Mouse (Mus musculus): ENCODE measurements around the gene Cltc. TPM values are rescaled to one million over a fixed set of nuclear protein-coding genes. Genes with fewer than 3 reads are reported as not detected.
"Not testable (repeated sequence)": the region's sequence is repeated elsewhere in the genome, so short reads cannot be mapped to it uniquely, and the experiment has no call there.

The Cltc gene
- polyA plus RNA-seq, 1 experiment from 2014 or later, result 148 TPM

- Histone ChIP-seq H3K27ac (ENCODE audit: low read length) (peak overlapping the region; percentile 20), H3K36me3 (ENCODE audit: control insufficient read depth, insufficient read depth, low read length) (no peaks in the 10 kb centered on the region)
- WGBS, result 61% methylated on average over 3 of the region's 3 CpGs
Observed at GRCm38 (mm10) chr11:86745634-86746404, 11.5 kb downstream of the Cltc start.

GRCm38 (mm10) chr11:86742605-86743004, 14.8 kb downstream of the Cltc start:
- H3K4me3 ChIP-seq (replicated peaks; ENCODE audit: low read length), result no peak overlapping the region
- H3K4me2 ChIP-seq (ENCODE audit: low read depth, low read length), result no peak overlapping the region
- peaks cover 18% of the 10 kb centered on the region for H3K4me1 ChIP-seq (ENCODE audit: control insufficient read depth, insufficient read depth, low read length)
- H3K9me3 ChIP-seq (replicated peaks; ENCODE audit: control insufficient read depth, low read length), result no peaks in the 10 kb centered on the region
- no peaks in the 10 kb centered on the region for H3K27me3 ChIP-seq (ENCODE audit: control insufficient read depth, insufficient read depth, low read length)
- no peaks in the 10 kb centered on the region for H3K36me3 ChIP-seq (ENCODE audit: control insufficient read depth, insufficient read depth, low read length)
- WGBS, result 33% methylated on average over 2 of the region's 2 CpGs
- ATAC-seq (ENCODE audit: insufficient read depth, low FRiP score), result peak; percentile 33; the same call in 1 of the 2 replicates
- H3K27ac ChIP-seq (ENCODE audit: low read length), result no peak overlapping the region
- H3K9ac ChIP-seq (ENCODE audit: low read length), result no peak overlapping the region

More at GRCm38 (mm10) chr11:86745634-86746404, 11.5 kb downstream of the Cltc start:
- H3K4me1 ChIP-seq (ENCODE audit: control insufficient read depth, insufficient read depth, low read length), result peaks cover 28% of the 10 kb centered on the region
- no peak overlapping the region for H3K9ac ChIP-seq (ENCODE audit: low read length)
- no peak overlapping the region for H3K4me3 ChIP-seq (replicated peaks; ENCODE audit: low read length)
- no peak for ATAC-seq (ENCODE audit: insufficient read depth, low FRiP score)
- no peaks in the 10 kb centered on the region for H3K9me3 ChIP-seq (replicated peaks; ENCODE audit: control insufficient read depth, low read length)
- H3K4me2 ChIP-seq (ENCODE audit: low read depth, low read length), result no peak overlapping the region
- H3K27me3 ChIP-seq (ENCODE audit: control insufficient read depth, insufficient read depth, low read length), result no peaks in the 10 kb centered on the region

GRCm38 (mm10) chr11:86741505-86741904, 15.9 kb downstream of the Cltc start:
- Histone ChIP-seq H3K9me3 (replicated peaks; ENCODE audit: control insufficient read depth, low read length) (no peaks in the 10 kb centered on the region), H3K36me3 (ENCODE audit: control insufficient read depth, insufficient read depth, low read length) (no peaks in the 10 kb centered on the region), H3K4me3 (replicated peaks; ENCODE audit: low read length) (no peak overlapping the region), H3K27me3 (ENCODE audit: control insufficient read depth, insufficient read depth, low read length) (no peaks in the 10 kb centered on the region), H3K9ac (ENCODE audit: low read length) (no peak overlapping the region), H3K4me2 (ENCODE audit: low read depth, low read length) (no peak overlapping the region), H3K4me1 (ENCODE audit: control insufficient read depth, insufficient read depth, low read length) (peaks cover 15% of the 10 kb centered on the region), H3K27ac (ENCODE audit: low read length) (no peak overlapping the region)
- ATAC-seq (ENCODE audit: insufficient read depth, low FRiP score), result no peak
- WGBS, result 94% methylated on average over 5 of the region's 5 CpGs

- Histone ChIP-seq H3K9ac (ENCODE audit: low read length) (no peak overlapping the region), H3K4me1 (ENCODE audit: control insufficient read depth, insufficient read depth, low read length) (peaks cover 3% of the 10 kb centered on the region; the same call in 1 of the 2 replicates), H3K9me3 (replicated peaks; ENCODE audit: control insufficient read depth, low read length) (no peaks in the 10 kb centered on the region), H3K4me2 (ENCODE audit: low read depth, low read length) (no peak overlapping the region), H3K27me3 (ENCODE audit: control insufficient read depth, insufficient read depth, low read length) (no peaks in the 10 kb centered on the region), H3K36me3 (ENCODE audit: control insufficient read depth, insufficient read depth, low read length) (0 out of 2 replicates have a peak, but pooled peaks cover 5% of the 10 kb centered on the region), H3K4me3 (replicated peaks; ENCODE audit: low read length) (no peak overlapping the region), H3K27ac (ENCODE audit: low read length) (no peak overlapping the region)
- no peak for ATAC-seq (ENCODE audit: insufficient read depth, low FRiP score)
- 81% methylated on average over 2 of the region's 2 CpGs for WGBS
Observed at GRCm38 (mm10) chr11:86739470-86739869, 17.9 kb downstream of the Cltc start.

- no peak overlapping the region for H3K27ac ChIP-seq (ENCODE audit: low read length)
- WGBS, result 82% methylated on average over 1 of the region's 1 CpGs
- H3K4me2 ChIP-seq (ENCODE audit: low read depth, low read length), result no peak overlapping the region
Observed at GRCm38 (mm10) chr11:86738956-86739355, 18.4 kb downstream of the Cltc start.

GRCm38 (mm10) chr11:86738308-86738707, 19.1 kb downstream of the Cltc start:
- ATAC-seq (ENCODE audit: insufficient read depth, low FRiP score); H3K9me3 ChIP-seq (replicated peaks; ENCODE audit: control insufficient read depth, low read length); H3K4me2 ChIP-seq (ENCODE audit: low read depth, low read length); H3K27ac ChIP-seq (ENCODE audit: low read length); H3K4me1 ChIP-seq (ENCODE audit: control insufficient read depth, insufficient read depth, low read length); H3K36me3 ChIP-seq (ENCODE audit: control insufficient read depth, insufficient read depth, low read length); H3K27me3 ChIP-seq (ENCODE audit: control insufficient read depth, insufficient read depth, low read length); H3K9ac ChIP-seq (ENCODE audit: low read length); H3K4me3 ChIP-seq (replicated peaks; ENCODE audit: low read length): not testable (repeated sequence)
- WGBS, result 88% methylated on average over 1 of the region's 1 CpGs

More at GRCm38 (mm10) chr11:86738956-86739355, 18.4 kb downstream of the Cltc start:
- no peaks in the 10 kb centered on the region for H3K27me3 ChIP-seq (ENCODE audit: control insufficient read depth, insufficient read depth, low read length)
- no peak overlapping the region for H3K4me3 ChIP-seq (replicated peaks; ENCODE audit: low read length)
- no peaks in the 10 kb centered on the region for H3K9me3 ChIP-seq (replicated peaks; ENCODE audit: control insufficient read depth, low read length)
- H3K9ac ChIP-seq (ENCODE audit: low read length), result no peak overlapping the region
- H3K36me3 ChIP-seq (ENCODE audit: control insufficient read depth, insufficient read depth, low read length), result 0 out of 2 replicates have a peak, but pooled peaks cover 5% of the 10 kb centered on the region
- peaks cover 1% of the 10 kb centered on the region; the same call in 1 of the 2 replicates for H3K4me1 ChIP-seq (ENCODE audit: control insufficient read depth, insufficient read depth, low read length)
- no peak for ATAC-seq (ENCODE audit: insufficient read depth, low FRiP score)

- Histone ChIP-seq H3K4me3 (replicated peaks; ENCODE audit: low read length) (no peak overlapping the region), H3K9ac (ENCODE audit: low read length) (no peak overlapping the region), H3K4me1 (ENCODE audit: control insufficient read depth, insufficient read depth, low read length) (no peaks in the 10 kb centered on the region), H3K27me3 (ENCODE audit: control insufficient read depth, insufficient read depth, low read length) (no peaks in the 10 kb centered on the region), H3K9me3 (replicated peaks; ENCODE audit: control insufficient read depth, low read length) (no peaks in the 10 kb centered on the region), H3K36me3 (ENCODE audit: control insufficient read depth, insufficient read depth, low read length) (0 out of 2 replicates have a peak, but pooled peaks cover 5% of the 10 kb centered on the region), H3K4me2 (ENCODE audit: low read depth, low read length) (no peak overlapping the region), H3K27ac (ENCODE audit: low read length) (no peak overlapping the region)
- WGBS, result 59% methylated on average over 8 of the region's 8 CpGs
- ATAC-seq (ENCODE audit: insufficient read depth, low FRiP score), result peak; percentile 69
Observed at GRCm38 (mm10) chr11:86737301-86738000, 19.9 kb downstream of the Cltc start.

GRCm38 (mm10) chr11:86734993-86735392, 22.4 kb downstream of the Cltc start:
- 91% methylated on average over 4 of the region's 4 CpGs for WGBS
- Histone ChIP-seq H3K36me3 (ENCODE audit: control insufficient read depth, insufficient read depth, low read length) (peaks cover 12% of the 10 kb centered on the region; the same call in 1 of the 2 replicates), H3K4me3 (replicated peaks; ENCODE audit: low read length) (no peak overlapping the region), H3K4me1 (ENCODE audit: control insufficient read depth, insufficient read depth, low read length) (no peaks in the 10 kb centered on the region), H3K27me3 (ENCODE audit: control insufficient read depth, insufficient read depth, low read length) (no peaks in the 10 kb centered on the region), H3K4me2 (ENCODE audit: low read depth, low read length) (no peak overlapping the region), H3K9me3 (replicated peaks; ENCODE audit: control insufficient read depth, low read length) (no peaks in the 10 kb centered on the region), H3K9ac (ENCODE audit: low read length) (no peak overlapping the region), H3K27ac (ENCODE audit: low read length) (no peak overlapping the region)
- no peak for ATAC-seq (ENCODE audit: insufficient read depth, low FRiP score)

Measured in stomach, embryonic 16.5 days (tissue).